Mouse (Mus musculus): ENCODE results near the gene Nek1.

The Nek1 gene

DNA sequence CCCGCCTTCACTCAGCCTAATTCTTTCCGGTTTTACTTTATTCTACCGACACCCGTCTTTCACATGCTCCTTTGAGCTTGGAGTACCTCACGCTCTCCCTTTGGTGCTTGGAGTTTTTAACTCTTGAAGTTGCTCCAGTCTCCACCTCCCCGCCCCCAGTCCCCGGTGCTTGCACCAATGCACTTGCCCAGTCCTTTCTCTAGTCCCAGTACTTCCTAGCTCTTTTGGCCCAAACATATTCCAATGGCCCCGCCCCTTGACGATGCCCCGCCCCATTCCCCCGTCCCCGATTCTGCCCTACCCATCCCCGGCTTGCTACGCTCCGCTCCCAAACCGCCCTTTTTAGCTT lies 460 bp upstream of the Nek1 start:
- peak; percentile 88 to 92 for DNase-seq

DNA sequence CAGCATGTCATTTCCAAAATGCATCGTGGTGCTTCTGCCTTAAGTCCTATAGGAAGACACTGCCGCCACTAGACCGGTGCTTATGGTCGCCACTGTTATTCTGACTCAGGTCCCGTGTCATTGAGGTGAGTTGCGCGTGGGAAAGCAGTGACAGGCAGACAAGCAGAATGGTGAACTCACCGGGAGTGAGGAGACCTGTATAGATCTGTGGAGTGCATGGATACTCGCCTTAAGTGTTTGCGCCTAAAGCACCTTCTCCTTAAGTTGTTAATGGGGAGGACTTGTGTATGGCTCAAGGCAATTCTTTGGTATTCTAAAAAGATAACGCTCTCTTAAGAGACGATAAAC lies 618 bp downstream of the Nek1 start:
- no peak for DNase-seq

DNA sequence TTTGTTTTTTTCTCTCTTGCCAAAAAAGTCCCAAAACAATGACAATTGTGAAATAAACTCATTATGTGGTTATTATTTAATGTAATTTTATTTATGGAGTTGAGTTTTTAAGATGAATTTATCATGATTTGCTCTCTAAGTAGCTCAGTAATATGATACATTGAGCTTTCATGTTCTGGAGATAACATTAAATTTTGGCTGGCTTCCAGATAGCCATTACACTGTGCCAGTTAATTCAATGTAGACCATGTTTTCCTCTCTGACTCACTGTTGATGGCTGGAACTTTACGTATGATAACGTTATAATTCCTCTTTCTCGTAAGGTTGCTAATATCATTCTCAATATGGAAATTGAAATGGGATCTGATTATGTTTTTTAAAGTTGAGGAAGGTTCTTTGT lies 3.5 kb downstream of the Nek1 start:
- no peak for DNase-seq

DNA sequence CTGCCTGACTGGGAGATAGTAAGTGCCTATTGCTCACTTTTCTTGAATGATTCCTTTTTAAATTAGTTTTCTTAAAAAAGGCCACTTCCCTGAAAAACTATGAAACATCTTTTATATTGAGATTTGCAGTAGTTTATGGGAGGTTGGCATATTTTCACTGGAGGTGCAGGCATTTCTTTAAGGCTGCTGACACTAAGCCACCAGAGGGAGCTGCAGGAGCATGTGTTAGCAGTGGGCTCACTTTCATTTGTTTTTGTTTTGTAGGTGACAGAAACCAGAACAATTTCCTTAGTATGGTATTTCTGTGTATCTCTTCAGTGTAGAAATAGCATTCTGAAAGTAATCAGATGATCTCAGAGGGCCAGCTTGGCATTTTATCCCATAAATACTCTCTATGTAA lies 49.0 kb downstream of the Nek1 start:
- peak; percentile 61 to 86 for DNase-seq

DNA sequence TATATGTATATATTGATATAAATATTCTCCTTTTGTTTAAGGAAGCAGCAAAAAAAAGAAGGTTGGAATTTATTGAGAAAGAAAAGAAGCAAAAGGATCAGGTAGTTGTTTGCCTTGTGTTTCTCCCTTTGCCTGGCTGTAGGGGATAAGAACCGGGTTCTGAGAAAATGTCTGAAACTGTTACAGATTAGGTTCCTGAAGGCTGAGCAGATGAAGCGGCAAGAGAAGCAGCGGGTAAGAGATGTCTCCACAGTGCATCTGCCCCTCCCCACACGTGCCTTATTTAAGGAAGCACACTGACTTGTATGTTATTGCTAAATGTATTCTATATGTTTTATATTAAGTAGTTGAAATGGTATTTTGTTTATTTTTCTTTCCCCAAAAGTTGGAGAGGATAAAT lies 50.9 kb downstream of the Nek1 start:
- no peak for DNase-seq

DNA sequence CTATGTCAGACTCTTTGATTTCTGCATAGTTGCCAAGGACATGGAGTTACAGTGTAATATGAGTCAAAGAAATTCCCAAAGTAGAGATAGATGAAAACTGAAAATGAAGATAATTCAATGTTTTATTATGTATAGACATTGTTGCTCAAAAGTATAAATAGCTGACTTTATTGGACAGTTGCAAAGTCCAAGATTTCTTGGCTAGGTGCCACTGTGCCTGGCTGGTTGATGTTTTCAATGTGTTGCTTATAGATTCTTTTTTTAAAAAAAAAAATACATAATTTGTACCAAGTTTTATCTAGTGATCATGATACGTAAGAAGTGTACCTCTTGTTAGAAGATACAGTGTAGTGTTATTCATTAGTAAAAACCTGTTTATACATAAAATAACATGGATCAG lies 53.8 kb downstream of the Nek1 start:
- DNase-seq, result no peak

DNA sequence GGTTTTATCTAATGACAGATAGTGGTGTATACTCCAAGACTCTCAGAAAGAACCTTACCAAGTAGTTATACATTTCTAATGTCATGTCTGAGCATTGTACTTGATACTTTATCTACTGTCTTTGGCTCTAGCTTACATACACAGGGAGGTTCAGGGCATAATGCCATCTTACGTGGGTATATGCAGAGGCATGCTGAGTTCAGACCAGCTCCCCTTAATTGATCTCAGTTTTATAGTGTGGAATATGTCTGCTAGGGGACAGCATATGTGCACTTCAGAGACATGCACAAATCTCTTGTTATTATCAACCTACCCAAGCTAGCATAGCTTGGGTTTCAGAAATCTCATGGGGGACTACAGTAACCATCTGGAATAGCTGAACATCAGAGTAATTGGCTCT lies 60.0 kb downstream of the Nek1 start:
- DNase-seq, result no peak

DNA sequence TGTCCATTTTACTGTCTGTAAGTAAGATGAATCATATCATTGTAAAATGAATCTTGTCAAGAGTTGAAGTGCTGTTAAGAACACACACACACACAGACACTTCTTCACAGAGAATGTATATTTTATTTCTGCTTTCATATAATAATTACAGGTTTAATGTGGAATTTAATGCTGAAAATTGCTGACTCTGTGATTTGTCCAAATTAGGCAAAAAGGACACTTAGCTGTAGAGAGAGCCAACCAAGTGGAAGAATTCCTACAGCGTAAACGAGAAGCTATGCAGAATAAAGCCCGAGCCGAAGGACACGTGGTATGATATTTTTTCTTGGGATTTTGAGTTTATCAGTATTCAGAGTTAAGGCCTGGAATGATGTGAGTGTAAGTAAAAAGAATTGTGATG lies 61.3 kb downstream of the Nek1 start:
- DNase-seq, result no peak

DNA sequence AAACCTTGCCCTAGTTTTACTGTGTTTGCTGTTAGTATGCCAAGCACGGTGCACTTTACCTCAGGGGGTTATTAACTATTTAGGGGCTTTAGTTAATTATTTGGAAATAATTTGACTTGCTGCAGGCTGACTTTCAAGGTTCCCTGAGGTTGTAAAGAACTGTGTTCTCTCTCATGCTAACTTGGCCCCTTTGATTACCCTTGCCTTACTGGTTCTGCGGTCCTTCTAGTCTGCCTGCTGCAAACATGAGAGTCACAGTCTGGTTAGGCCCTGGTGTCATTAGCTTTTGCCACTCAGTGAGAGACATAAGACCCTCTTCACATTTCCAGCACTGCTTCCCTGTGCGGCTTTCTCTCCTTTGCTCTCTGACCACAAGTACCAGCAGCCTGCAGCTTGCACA lies 64.0 kb downstream of the Nek1 start:
- no peak for DNase-seq

DNA sequence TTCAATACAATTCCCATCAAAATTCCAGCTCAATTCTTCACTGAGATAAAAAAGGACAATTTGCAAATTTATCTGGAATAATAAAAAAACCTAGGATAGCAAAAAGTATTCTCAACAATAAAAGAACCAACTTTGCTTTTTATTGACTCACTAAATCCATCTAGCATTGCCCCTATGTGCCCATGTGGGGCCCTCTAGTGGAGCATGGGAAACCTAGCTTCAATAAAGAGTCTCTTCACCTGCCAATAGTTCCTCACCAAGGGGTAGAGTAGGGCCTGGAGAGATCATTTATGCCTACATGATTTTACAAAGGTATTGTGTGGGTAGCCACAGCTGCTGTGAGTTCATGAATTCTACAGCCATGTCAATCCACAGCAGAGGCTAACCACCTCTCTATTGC lies 66.1 kb downstream of the Nek1 start:
- DNase-seq, result peak in 1 of 2 experiments; percentile 22

DNA sequence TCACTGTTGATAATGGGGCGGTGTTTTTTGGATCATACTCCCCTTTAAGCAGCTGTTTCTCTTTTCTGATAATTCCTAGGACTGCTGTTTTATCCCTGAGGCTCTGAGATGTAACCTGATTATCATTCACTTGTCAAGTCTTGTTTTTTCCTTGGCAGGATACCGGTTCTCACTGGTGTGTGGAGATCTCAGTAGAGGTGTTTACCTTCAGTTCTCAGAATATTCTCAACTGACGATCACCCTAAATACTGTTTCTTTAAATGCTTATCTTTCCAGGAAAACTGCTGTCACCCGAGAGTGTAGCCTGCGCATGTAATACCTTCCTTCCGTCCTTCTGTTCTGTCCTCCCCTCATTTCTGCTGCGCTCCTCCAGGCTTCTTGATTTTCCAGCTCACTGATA lies 67.4 kb downstream of the Nek1 start:
- no peak for DNase-seq

DNA sequence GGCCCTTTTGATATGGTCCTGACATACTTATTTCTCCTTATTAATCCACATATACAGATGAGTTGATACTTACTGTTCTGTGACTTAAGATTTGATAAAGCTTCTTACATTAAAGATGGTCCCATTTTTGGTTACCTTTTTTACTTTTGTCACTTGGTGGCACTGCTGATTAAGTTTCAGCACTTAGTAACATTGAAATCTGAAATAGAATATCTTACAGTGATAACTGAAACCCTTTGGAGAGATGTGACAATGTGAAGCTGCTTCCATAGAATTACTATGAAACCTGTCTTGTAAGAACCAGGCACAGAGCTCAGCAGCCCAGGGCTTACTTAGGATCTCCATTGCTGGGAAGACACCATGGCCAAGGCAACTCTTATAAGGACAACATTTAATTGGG lies 82.1 kb downstream of the Nek1 start:
- DNase-seq, result no peak

DNA sequence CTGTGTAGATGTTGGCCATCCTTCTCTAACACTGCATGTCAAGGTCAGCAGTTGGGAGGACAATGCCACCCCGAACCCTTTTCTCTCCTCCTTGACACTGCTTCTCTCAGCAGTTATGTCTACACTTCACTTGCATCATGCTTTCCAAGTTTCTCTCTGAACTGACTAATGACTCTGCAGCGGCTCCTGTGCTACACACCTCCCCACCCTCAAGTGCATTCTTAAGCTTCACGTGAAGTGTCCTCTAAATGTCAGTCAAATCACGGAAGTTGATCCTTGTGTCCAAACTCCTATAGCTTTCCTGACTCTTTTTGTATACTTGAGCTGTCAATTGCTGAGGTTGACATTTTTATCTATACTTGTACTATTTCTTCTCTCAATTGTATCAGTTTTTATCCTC lies 117.5 kb downstream of the Nek1 start:
- DNase-seq, result no peak

DNA sequence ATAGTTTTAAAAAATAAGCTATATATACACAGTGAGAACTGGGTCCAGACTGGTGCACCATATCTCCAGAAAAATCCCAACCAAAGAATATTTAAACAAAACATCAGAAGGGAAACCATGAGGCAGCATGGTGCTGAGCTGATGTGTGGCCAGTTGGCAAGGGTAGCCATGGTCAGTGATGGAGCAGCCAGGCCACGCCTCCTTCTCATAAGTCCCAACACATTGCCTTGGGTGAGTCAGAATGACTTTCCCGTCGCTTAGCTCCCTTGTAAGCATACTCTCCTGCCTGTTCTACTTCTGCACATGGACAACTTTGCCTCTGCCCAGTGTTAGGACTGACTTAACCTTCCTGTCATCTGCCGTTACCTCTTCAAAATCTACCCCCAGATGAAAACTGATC lies 118.9 kb downstream of the Nek1 start:
- no peak for DNase-seq

DNA sequence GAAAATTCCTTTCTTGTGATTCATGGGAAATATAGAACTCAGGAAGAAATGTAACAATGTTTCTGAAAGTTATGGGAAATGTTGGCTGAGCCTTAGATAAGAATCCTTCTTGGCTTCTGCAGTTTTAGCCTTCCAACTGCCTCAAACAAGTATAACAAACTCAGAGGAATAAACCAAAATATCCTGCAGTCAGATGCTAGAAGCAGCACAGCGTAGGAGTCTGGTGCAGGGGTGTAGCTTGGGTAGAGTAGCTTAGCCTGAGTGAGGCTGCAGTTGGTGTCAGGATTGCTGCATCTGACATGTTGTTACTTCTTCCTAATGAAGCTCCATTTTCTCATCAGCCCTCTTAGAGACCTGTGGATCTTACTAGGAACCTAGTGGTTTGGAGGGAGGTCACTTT lies 128.6 kb downstream of the Nek1 start:
- no peak for DNase-seq

DNA sequence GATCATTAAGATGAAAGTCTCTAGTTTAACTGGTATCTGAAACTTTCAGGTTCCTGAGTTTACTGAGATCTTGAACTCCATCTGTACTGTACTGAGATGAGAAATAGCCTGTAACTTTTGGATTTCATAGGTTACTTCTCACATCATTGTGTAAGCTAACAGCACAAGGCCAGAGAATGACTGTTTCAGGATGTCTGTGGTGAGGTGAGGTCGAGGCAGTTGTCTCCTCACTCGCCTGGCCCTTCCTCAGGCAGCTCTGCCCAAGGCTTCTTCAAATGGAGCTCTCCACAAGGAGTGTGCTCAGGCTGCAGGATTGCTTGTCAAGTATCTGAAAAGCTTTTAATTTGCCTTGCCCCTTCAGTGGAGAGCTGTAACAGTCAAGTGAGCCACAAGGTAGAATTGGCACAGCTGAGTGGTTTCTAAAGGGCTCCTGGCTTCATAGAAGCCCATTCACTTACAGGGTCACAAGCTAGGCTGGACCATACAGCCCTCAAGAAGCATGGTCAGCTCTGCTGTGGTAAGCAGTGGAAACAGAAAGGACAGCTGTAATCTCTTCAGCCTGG lies 134.4 kb downstream of the Nek1 start:
- DNase-seq, result no peak

DNA sequence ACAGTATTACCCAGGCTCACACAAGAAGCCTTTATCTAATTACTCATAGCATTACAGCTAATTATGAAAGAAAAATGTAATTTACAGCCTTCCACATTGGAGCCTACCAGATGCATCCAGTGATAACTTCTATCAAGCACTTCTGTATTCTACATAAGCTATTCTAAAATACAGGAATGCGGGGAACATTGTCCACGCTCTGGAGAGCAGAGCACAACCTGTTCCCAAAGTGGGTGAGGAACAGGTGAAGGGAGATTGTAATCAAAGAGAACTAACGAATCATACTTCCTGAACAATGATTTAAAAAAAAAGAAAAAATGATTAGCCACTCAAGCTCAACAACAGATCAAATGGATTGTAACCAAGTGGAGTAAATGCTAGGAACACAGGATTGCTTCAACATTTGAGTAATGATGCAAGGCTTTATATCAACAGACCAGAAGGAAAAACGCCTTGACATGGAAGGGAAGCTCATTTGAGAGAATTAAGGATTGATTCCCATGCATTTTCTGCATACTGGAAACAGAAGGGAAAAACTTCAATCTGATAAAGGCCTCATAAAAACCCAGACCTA lies 139.7 kb downstream of the Nek1 start:
- DNase-seq, result no peak

DNA sequence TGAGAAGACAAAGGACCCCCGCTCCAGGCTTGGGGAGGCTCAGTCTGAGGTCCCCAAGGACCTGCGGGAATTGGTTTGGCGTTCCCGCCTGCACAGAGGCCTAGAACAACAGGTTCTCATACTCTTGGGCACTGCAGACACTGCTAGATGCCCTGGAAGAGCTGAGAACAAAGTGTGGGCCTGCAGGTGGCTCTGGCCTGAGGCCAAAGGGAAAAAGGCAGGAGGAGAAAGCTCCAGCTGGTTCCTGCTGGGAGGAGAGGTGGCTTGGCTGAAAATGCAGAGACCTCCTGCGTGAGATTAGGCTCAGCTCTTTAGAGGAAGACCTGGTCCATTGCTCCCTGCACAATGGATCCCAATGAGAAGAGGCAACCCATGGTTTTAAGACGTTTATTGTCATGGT lies 148.9 kb downstream of the Nek1 start:
- DNase-seq, result peak in 1 of 2 experiments; percentile 5

DNA sequence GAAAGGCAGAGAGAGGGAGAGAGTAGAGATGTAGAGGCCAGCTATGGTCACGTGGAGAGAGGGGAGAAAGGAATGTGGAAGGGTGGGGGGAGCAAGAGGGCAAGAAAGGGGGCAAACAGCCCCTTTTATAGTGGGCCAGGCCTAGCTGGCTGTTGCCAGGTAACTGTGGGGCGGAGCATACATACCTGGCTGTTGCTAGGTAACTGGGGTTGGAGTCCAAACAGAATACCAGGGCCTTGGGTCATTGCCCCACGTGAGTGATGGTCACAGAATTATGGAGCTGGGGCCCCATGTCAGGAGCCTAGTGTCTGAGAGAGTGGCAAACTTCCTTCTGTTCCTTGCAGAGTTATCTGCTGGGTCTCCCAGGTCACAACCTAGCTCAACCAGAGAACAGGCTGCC lies 149.3 kb downstream of the Nek1 start:
- DNase-seq, result peak; percentile 16 to 17

DNA sequence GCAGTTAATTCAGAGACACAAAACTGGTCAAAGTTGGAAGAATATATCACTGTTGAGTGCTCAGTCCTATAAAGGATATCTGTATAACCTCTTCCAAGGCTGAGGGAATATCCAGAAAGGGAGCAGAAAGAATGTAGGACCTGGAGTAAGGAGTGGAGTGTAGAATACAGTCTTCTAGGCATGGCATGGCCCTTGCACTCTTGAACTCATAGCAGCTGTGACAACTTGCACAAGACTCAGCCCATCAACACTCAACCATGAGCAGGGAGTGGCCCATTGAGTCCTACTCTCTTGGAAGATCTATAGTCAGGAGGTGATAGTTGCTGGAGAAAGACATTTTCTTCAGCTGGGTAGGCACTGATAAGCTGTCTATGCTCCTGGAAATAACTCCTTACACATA lies 149.8 kb downstream of the Nek1 start:
- no peak for DNase-seq

DNA sequence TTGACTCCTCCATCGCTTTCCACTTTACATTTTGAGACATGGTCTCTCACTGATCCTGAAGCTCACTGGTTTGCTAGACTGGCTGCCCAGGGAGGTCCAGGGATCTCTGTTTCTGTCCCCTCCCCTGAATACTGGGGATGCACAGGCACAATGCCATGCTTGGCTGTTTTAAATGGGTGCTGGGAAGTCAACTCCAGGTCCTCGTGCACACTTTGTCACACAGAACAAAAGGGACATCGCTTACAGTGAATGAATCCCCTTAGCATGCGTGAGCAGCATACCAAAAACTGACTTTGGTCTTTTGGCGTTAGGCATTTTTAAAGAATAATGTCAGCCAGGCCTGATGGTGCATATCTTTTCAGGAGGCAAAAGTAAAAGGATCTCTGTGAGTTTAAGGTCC lies 155.7 kb downstream of the Nek1 start:
- DNase-seq, result no peak

DNA sequence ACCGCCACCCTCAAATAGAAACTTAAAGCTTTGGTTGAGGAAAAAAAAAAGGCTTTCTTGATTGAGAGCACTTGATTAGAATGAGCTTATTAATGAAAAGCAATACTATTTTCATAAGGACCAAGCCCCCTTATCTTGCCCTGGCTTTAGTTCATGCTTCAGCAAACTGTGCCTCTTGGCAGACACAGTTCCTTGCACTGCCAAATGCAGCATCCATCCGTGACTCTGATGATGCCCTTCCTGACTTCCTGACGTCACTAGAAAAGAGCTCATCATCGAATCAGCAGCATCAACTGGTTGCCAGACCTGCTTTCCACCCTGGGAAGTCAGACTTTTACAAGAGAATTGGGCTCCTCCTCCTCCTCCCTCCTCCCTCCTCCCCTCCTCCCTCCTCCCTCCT lies 157.6 kb downstream of the Nek1 start:
- peak in 1 of 2 experiments; percentile 18 for DNase-seq

DNA sequence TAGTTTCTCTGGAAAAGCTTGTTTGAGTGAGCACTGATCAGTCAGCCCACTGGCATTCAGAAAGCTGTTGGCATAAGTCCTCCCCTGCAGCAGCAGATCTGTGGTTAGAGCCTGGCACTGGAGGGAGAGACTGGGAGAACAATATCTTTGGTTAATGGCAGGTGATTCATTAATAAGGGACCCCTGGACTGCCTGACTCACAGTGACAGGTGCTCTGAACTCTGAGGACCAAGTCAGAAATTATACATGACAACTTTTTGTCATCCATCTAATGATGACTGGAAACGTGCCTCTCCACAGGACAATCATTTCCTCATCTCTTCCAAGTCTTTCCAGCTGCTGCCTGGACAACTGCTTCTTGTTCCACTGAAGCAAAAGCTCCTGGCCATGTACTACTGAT lies 163.4 kb downstream of the Nek1 start:
- no peak for DNase-seq

DNA sequence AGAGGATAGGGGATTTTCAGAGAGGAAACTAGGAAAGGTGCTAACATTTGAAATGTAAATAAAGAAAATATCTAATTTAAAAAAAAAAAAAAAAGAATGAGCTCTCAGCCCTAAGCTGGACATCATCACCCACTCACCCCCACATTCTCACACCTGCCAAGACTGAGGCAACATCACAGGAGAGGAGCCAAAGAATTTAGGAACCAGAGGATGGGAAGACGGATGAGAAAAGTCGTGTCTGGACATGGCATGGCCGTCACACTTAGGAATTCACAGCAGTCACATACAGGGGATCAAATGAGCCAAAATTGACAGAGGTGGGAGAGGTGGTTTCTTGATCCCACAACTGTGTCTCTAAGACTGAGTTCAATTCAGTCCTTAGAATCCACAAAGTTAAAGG lies 165.5 kb downstream of the Nek1 start:
- DNase-seq, result no peak

DNA sequence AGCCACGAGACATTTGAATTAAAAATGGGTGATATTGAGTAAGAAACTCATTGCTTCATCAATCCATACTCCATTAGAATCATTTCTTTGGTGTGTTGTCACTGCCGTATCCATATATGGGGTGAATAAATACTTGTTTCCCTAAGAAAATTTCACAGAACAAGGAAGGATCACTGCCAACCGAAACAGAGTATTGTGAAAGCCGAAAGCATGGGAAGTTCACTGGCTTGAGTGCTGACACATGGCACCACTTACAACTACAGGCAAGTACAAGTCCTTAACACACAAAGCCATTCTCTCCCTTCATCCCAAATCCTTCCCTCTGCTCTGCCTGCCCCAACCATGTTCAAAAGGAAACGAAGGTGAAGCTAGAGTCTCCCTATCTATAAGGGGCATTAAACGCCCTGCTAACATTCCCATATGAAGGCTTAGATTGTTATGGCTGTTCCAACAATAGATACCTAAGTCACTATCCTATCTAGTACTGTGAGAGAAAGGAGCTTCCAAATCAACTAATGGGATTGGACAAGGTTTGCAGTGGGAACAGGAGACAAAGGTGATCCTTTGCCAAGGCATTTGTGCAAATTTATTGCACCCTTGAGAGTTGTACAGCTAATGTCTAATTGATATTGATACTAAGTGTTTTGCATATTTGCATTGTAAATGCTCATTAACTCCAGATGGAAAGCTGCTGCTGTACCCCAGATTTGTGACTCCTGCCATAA lies 168.6 kb downstream of the Nek1 start:
- no peak for DNase-seq

All from kidney, postnatal 36 days (tissue).